Mouse (Mus musculus) stomach, postnatal 0 days (tissue): ENCODE measurements at regions not wholly inside any gene's neighbourhood (a gene's known extent, or its start where the extent isn't known, plus 50 kb on each side); places are given as distances from the start of the nearest gene placed in this dataset.

Experiments used
- CTCF ChIP-seq: IDR thresholded peaks from 2 replicates; pipeline ENCODE4 v1.5.1; 2016; ENCODE audit warnings: antibody characterized with exemption, low read depth, mild to moderate bottlenecking, moderate library complexity
- EP300 ChIP-seq: optimal IDR thresholded peaks from 2 replicates; pipeline ENCODE3; 2016; ENCODE audit warnings: antibody characterized with exemption

DNA sequence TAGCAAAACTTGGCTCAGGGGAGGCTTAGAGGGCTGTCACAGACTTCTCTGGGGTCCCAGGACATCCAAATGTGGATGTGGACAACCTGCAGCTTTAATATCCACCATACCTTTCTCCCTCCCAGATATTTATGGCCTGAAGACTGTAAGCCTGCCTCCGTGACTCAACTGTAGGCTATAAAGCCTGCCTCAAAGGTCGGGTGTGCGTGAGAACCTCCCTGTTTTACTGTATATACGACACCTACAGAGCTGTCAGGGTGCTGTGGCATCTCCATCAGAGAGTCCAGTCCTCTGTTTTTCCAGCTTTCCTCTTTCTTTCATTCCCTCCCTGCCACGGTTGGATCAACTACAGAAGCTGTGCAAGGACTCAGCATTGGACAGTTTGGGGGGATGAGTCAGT is 558.1 kb downstream of the Plcl1 start:
- TF ChIP-seq CTCF (no peak), EP300 (no peak)
